Mouse (Mus musculus) liver, embryonic 11.5 days (tissue): ENCODE measurements around the gene Josd2. TPM values are rescaled to one million over a fixed set of nuclear protein-coding genes. Genes with fewer than 3 reads are reported as not detected.
A peak's percentile ranks its signal among the peaks of the same experiment; 100 is the strongest.

ENCODE experiments used
- ATAC-seq: fragments of 200-750 bp; cut with Nextera tagmentation; replicated peaks from 2 replicates; pipeline ENCODE4 v1.8.0; 2017; ENCODE audit warnings: moderate number of reproducible peaks, mild to moderate bottlenecking, moderate TSS enrichment, moderate library complexity; ENCODE audit not compliant: low FRiP score
- DNase-seq: peaks from one replicate; pipeline ENCODE4 v3.0.0-alpha.2; 2017; ENCODE audit warnings: low spot score
- H3K27ac ChIP-seq: fragments of 300-500 bp; sonication (generic); 2 replicates; pipeline ENCODE4 v1.5.1; 2014; ENCODE audit warnings: mild to moderate bottlenecking, low read depth, low read length, control low read depth
- H3K27me3 ChIP-seq: fragments of 300-500 bp; sonication (generic); replicated peaks from 2 replicates; pipeline ENCODE4 v1.6.1; 2014; ENCODE audit warnings: low read length, mixed read lengths; ENCODE audit not compliant: control insufficient read depth, insufficient read depth
- H3K36me3 ChIP-seq: fragments of 300-500 bp; sonication (generic); 2 replicates; pipeline ENCODE4 v1.6.1; 2014; ENCODE audit warnings: mild to moderate bottlenecking, low read length, moderate library complexity, mixed read lengths; ENCODE audit not compliant: control insufficient read depth, insufficient read depth
- H3K4me1 ChIP-seq: fragments of 300-500 bp; sonication (generic); replicated peaks from 2 replicates; pipeline ENCODE4 v1.6.1; 2014; ENCODE audit warnings: low read length, mixed read lengths; ENCODE audit not compliant: control insufficient read depth, insufficient read depth
- H3K4me2 ChIP-seq: fragments of 300-500 bp; sonication (generic); 2 replicates; pipeline ENCODE4 v1.6.1; 2014; ENCODE audit warnings: mild to moderate bottlenecking, control low read depth, moderate library complexity
- H3K4me3 ChIP-seq: fragments of 300-500 bp; sonication (generic); 2 replicates; pipeline ENCODE4 v1.5.1; 2014; ENCODE audit warnings: low read depth, low read length, control low read depth
- H3K9ac ChIP-seq: fragments of 300-500 bp; sonication (generic); 2 replicates; pipeline ENCODE4 v1.6.1; 2014; ENCODE audit warnings: low read depth, low read length, control low read depth
- H3K9me3 ChIP-seq: fragments of 300-500 bp; sonication (generic); 2 replicates; pipeline ENCODE4 v1.6.1; 2016; ENCODE audit warnings: low read length, inconsistent platforms, mixed read lengths; ENCODE audit not compliant: control insufficient read depth
- WGBS: fragments of 180-500 bp; shearing (Covaris S2); extraction: QIAGEN DNeasy Blood & Tissue Kit; methylation state at CpG from one replicate; pipeline ENCODE4 v1.1.7; 2014; 5-methylcytosine and 5-hydroxymethylcytosine counted together
- polyA plus RNA-seq: library from polyadenylated mRNA; unstranded; fragments of >200 nt; fragmentation: Nextera tagmentation; extraction: Ambion mirVana; gene quantifications from 2 replicates; pipeline ENCODE4 v1.2.1, GENCODE M21; 2014

The Josd2 gene
- polyA plus RNA-seq, 1 experiment from 2014 or later, result 146 TPM

DNA sequence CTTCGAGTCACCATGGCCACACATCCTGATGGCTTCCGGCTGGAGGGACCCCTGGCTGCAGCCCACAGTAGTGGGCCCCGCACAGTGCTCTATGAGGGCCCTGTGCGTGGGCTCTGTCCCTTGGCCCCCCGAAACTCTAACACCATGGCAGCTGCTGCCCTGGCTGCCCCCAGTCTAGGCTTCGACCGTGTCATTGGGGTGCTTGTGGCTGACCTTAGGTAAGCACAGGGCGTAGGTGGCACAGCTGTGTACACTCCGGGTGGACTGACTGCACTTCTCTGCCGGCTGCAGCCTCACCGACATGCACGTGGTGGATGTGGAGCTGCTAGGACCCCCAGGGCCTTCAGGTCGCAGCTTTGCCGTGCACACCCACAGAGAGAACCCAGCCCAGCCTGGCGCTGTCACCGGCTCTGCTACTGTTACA lies 880 bp upstream of the Josd2 start:
- H3K27me3 ChIP-seq, result peaks cover 27% of the 10 kb centered on the region
- H3K9ac ChIP-seq, result peak overlapping the region; percentile 34; the same call in 1 of the 2 replicates
- H3K4me1 ChIP-seq, result peaks cover 30% of the 10 kb centered on the region
- H3K27ac ChIP-seq, result peak overlapping the region; percentile 2; the same call in 1 of the 2 replicates
- H3K4me3 ChIP-seq, result peak overlapping the region; percentile 75; the same call in 1 of the 2 replicates
- H3K36me3 ChIP-seq, result peaks cover 4% of the 10 kb centered on the region
- 82% methylated on average over 16 of the region's 16 CpGs for WGBS
- ATAC-seq, result no peak
- H3K4me2 ChIP-seq, result peak overlapping the region; percentile 54
- no peaks in the 10 kb centered on the region for H3K9me3 ChIP-seq
- DNase-seq, result peak; percentile 31

DNA sequence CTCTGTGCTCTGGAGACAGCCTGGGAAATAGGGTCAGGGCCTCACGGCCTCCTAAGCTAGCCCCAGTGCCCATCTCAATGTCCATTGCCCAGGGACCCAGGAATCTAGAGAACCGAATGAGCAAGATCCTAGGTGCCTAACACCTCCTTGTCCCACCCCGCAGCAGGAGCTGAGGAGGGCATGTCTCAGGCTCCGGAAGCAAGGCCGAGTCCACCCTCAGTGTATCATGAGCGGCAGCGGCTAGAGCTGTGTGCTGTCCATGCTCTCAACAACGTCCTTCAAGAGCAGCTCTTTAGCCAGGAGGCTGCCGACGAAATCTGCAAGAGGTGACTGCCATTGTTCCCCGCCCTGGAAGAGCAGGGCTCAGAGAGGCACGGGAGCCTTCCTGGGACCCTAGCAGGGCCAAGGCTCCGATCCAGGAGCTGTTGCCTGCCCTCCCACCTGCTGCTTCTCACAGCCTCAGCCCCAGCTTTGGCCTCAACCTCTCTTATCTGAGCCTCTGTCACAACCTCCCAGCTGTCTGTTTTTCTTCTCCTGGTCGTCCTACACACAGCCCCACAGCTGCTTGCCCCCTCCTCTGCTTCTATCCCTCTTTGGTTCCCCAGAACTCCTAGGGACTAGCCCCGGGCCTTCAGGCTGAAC lies 985 bp downstream of the Josd2 start:
- H3K36me3 ChIP-seq, result peaks cover 4% of the 10 kb centered on the region
- peak overlapping the region; percentile 96 for H3K27ac ChIP-seq
- WGBS, result 60% methylated on average over 15 of the region's 15 CpGs
- no peak for DNase-seq
- peak overlapping the region; percentile 82 for H3K4me2 ChIP-seq
- no peak; the same call in 1 of the 2 replicates for ATAC-seq
- peaks cover 46% of the 10 kb centered on the region for H3K4me1 ChIP-seq
- H3K4me3 ChIP-seq, result peak overlapping the region; percentile 75
- no peaks in the 10 kb centered on the region for H3K9me3 ChIP-seq
- H3K27me3 ChIP-seq, result peaks cover 8% of the 10 kb centered on the region
- H3K9ac ChIP-seq, result peak overlapping the region; percentile 87

DNA sequence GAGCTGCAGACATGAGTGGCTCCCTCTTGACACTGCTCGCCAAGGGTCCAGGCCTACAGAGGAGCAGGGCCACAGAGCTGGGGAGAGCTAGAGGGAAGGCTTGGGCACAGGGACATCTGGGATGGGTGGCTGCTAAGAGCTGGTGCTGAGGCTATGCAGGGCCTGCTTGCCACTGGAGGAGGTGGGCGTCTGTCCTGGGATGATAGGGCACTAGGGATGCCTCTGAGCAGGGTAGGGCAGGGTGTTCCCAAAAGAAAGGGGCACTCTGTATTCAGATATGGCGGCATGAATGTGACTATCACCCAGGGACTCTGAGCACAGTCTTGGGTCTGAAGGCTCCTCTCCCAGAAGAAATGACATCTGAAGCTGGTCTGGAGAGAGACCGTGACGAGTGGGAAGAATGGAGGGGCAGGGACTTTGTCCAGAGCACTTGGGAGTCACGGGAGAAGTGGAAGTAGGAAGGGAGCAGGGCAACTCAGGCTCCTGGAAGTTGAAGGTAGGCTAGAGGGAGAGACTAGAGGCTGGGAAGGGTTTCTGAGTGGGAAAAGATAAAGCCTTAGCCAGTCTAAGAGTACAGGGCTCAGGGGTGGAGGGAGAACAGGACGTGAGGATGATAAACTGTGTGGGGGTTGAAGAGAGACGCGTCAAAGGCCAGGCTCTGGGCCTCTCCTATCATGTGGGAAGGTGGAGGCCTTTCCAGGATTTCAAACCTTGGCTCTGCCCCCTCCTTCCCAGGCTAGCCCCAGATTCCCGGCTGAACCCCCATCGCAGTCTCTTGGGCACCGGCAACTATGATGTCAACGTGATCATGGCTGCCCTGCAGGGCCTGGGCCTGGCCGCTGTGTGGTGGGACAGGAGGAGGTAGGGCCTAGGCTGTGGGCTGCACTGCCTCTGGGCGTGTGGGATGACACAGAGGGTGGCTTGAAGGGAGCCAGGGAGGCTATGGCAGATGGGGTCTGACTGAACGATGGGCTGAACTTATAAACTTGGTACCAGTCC lies 2.2 kb downstream of the Josd2 start:
- Histone ChIP-seq H3K27ac (peak overlapping the region; percentile 96), H3K9ac (peak overlapping the region; percentile 87), H3K27me3 (peaks cover 8% of the 10 kb centered on the region), H3K4me3 (peak overlapping the region; percentile 75), H3K4me1 (peaks cover 45% of the 10 kb centered on the region), H3K4me2 (peak overlapping the region; percentile 82), H3K9me3 (no peaks in the 10 kb centered on the region), H3K36me3 (peaks cover 4% of the 10 kb centered on the region)
- 73% methylated on average over 16 of the region's 16 CpGs for WGBS
- peak; percentile 62 for ATAC-seq
- DNase-seq, result no peak

DNA sequence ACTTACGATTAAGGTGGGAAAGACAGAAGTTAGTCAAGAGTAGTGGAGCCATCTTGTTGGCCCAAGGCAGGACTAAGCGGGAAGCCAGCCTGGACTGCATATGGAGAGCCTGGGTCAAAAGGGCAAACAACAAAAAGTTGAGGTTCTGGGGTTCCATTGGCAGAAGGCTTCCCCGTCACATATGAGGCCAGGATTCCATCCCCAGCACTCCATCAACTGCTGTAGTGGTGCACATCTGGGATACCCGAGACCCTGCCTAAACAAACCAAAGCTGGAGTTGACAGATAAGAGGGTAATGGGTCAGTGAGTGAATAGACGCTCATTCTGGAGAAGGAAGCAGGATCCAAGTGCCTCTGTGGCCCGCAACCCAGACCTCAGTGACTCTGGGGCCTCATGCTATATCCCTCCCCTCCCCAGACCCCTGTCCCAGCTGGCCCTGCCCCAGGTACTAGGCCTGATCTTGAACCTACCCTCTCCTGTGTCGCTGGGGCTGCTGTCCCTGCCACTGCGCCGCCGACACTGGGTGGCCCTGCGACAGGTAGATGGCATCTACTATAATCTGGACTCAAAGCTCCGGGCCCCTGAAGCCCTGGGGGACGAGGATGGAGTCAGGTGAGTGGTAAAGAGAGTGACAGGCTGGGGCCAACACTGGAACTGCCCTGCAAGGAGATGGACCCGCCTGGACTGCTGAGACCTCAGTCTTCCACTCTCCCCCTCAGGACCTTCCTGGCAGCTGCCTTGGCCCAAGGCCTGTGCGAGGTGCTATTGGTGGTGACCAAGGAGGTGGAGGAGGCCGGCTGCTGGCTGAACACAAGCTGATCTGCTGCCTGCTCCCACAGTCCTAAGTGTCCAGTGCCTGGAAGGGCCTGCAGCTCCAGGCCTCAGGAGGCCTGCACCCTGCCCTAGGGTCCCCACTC lies 3.2 kb downstream of the Josd2 start:
- Histone ChIP-seq H3K9ac (peak overlapping the region; percentile 87), H3K27ac (peak overlapping the region; percentile 96), H3K27me3 (peaks cover 18% of the 10 kb centered on the region), H3K9me3 (no peaks in the 10 kb centered on the region), H3K4me1 (peaks cover 45% of the 10 kb centered on the region), H3K4me3 (0 out of 2 replicates have a peak overlapping the region, but pooled peaks have one; percentile 20), H3K4me2 (peak overlapping the region; percentile 82), H3K36me3 (peaks cover 4% of the 10 kb centered on the region)
- ATAC-seq (no peak), DNase-seq (no peak)
- WGBS, result 78% methylated on average over 16 of the region's 16 CpGs

DNA sequence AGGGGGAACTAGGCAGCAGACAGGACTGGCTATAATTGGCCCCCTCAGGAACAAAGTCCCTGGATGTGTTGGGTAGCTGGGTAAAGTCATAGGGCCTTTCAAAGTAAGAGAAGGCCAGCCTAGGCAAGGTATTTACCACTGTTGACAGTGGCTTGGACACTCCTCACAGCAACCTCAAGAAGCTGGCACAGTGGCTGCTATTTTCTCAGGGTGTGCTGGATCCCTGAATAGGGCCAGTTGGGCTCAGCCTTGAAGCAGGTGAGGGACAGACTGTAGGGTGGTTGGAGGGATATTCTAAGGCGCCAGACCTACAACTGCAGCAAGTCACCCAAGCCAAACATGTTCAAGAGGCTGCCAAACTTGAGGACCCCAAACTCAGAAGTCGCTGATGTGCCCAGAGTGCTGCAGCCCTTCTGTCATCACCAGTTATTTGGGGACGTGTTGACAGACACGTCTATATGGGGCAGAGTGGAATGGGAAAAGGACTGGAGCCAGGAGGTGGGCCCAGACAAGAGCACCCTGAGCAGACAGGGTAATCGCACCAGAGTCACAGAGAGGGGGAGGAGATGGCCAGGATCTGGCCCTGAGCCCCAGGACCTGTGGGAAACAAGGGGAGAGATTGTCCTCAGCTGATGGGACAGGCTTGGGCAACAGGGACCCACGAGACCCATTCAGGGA lies 4.2 kb downstream of the Josd2 start:
- H3K36me3 ChIP-seq, result peaks cover 4% of the 10 kb centered on the region
- no peaks in the 10 kb centered on the region for H3K9me3 ChIP-seq
- DNase-seq (no peak), ATAC-seq (no peak)
- H3K4me1 ChIP-seq, result peaks cover 44% of the 10 kb centered on the region
- H3K27ac ChIP-seq, result peak overlapping the region; percentile 96
- H3K4me3 ChIP-seq, result no peak overlapping the region
- H3K9ac ChIP-seq, result no peak overlapping the region
- peaks cover 29% of the 10 kb centered on the region for H3K27me3 ChIP-seq
- WGBS, result 48% methylated on average over 6 of the region's 6 CpGs
- H3K4me2 ChIP-seq, result no peak overlapping the region

DNA sequence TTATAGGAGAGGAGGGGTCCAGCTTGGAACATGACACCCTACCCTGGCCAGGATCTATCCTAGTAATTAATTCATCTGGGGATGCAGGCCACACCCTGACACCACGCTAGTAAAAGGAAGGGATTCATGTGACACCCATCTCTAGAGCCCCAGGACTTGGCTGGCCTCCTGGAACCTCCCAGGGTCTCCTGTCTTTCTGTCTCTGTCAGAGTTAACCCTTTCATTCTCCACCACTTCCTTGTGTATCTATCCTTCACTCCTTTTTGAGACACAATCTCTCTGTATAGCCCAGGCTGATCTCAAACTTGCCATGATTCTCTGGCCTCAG lies 4.7 kb downstream of the Josd2 start:
- WGBS, result 33% methylated on average over 1 of the region's 1 CpGs
- no peak overlapping the region for H3K4me3 ChIP-seq

DNA sequence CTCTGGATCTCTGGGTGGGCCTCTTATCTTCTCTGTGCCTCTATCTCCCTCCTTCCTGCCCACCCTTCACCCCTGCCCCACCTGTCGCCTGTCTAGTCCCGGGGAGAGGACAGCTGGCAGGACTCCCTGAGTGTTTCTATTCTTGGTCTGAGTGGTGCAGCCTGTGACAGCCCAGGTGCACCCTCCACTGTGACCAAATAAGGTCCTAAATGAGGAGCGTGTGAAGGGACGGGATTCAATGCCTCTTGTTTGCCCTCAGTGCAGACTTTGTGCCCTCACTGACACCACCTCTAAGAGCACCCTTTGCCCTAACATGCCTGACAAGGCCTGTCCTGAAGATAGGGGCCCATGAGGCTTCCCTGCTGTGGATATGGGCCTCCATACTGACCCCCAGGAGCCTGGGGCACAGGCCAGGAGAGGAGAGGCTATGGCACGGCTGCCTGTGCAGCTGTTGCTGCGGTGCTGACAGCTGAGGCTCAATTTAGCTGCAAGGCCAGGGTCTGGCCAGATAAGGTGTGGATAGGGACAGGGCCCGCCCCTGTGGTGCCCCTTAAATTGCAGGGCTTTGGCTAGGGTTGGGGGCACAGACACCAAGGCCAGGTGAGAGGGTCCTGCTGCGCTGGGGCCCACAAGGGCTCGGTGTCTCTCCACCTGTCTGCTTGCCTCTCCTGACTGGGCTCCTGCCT lies 5.3 kb downstream of the Josd2 start:
- peak; percentile 3; the same call in 1 of the 2 replicates for ATAC-seq
- Histone ChIP-seq H3K27me3 (peaks cover 40% of the 10 kb centered on the region), H3K27ac (peak overlapping the region; percentile 16; the same call in 1 of the 2 replicates), H3K4me2 (no peak overlapping the region), H3K9ac (peak overlapping the region; percentile 48), H3K4me1 (peaks cover 42% of the 10 kb centered on the region), H3K9me3 (no peaks in the 10 kb centered on the region), H3K36me3 (peaks cover 4% of the 10 kb centered on the region), H3K4me3 (no peak overlapping the region)
- no peak for DNase-seq
- WGBS, result 39% methylated on average over 9 of the region's 9 CpGs

More for the DNA sequence above, 4.7 kb downstream of the Josd2 start:
- H3K27ac ChIP-seq, result peak overlapping the region; percentile 16; the same call in 1 of the 2 replicates
- peaks cover 34% of the 10 kb centered on the region for H3K27me3 ChIP-seq
- no peak overlapping the region for H3K4me2 ChIP-seq
- peak overlapping the region; percentile 48 for H3K9ac ChIP-seq
- H3K9me3 ChIP-seq, result no peaks in the 10 kb centered on the region
- DNase-seq (no peak), ATAC-seq (no peak)
- peaks cover 4% of the 10 kb centered on the region for H3K36me3 ChIP-seq
- peaks cover 42% of the 10 kb centered on the region for H3K4me1 ChIP-seq
